Mouse (Mus musculus) neural tube, embryonic 14.5 days (tissue): ENCODE results near the gene Clic5. TPM values are rescaled to one million over a fixed set of nuclear protein-coding genes. Genes with fewer than 3 reads are reported as not detected.

Experiments used
- ATAC-seq: fragments of 200-750 bp; cut with Nextera tagmentation; 2 replicates; pipeline ENCODE4 v1.8.0; 2017; ENCODE audit warnings: low read depth, mild to moderate bottlenecking, moderate TSS enrichment, moderate library complexity
- H3K27ac ChIP-seq: fragments of 300-500 bp; sonication (generic); 2 replicates; pipeline ENCODE4 v1.5.1; 2014; ENCODE audit warnings: low read depth, mild to moderate bottlenecking, control low read depth, low read length, moderate library complexity, mixed read lengths
- H3K27me3 ChIP-seq: fragments of 300-500 bp; sonication (generic); 2 replicates; pipeline ENCODE4 v1.6.1; 2014; ENCODE audit warnings: low read length; ENCODE audit not compliant: control insufficient read depth, insufficient read depth
- H3K36me3 ChIP-seq: fragments of 300-500 bp; sonication (generic); 2 replicates; pipeline ENCODE4 v1.6.1; 2014; ENCODE audit warnings: low read length, mixed read lengths; ENCODE audit not compliant: control insufficient read depth, insufficient read depth
- H3K4me1 ChIP-seq: fragments of 300-500 bp; sonication (generic); 2 replicates; pipeline ENCODE4 v1.6.1; 2014; ENCODE audit warnings: low read length; ENCODE audit not compliant: control insufficient read depth, insufficient read depth
- H3K4me2 ChIP-seq: fragments of 300-500 bp; sonication (generic); 2 replicates; pipeline ENCODE4 v1.6.1; 2014; ENCODE audit warnings: mild to moderate bottlenecking, low read depth, low read length, control low read depth
- H3K4me3 ChIP-seq: fragments of 300-500 bp; sonication (generic); 2 replicates; pipeline ENCODE4 v1.5.1; 2014; ENCODE audit warnings: low read depth, low read length, control low read depth, mixed read lengths
- H3K9ac ChIP-seq: fragments of 300-500 bp; sonication (generic); replicated peaks from 2 replicates; pipeline ENCODE4 v1.6.1; 2014; ENCODE audit warnings: low read depth, mild to moderate bottlenecking, control low read depth, low read length, mixed read lengths
- H3K9me3 ChIP-seq: fragments of 300-500 bp; sonication (generic); 2 replicates; pipeline ENCODE4 v1.6.1; 2016; ENCODE audit warnings: low read length; ENCODE audit not compliant: control insufficient read depth
- whole genome bisulfite sequencing: fragments of 180-500 bp; shearing (Covaris S2); extraction: QIAGEN DNeasy Blood & Tissue Kit; methylation state at CpG from one replicate; pipeline ENCODE4 v1.1.7; 2014; 5-methylcytosine and 5-hydroxymethylcytosine counted together
- polyA plus RNA-seq: library from polyadenylated mRNA; unstranded; fragments of >200 nt; fragmentation: Nextera tagmentation; extraction: Ambion mirVana; gene quantifications from 2 replicates; pipeline ENCODE4 v1.2.1, GENCODE M21; 2014

The Clic5 gene
- polyA plus RNA-seq, 1 experiment from 2014 or later, result 0.35 TPM

- Histone ChIP-seq H3K9me3 (no peaks in the 10 kb centered on the region), H3K9ac (no peak overlapping the region), H3K4me2 (no peak overlapping the region), H3K36me3 (no peaks in the 10 kb centered on the region), H3K4me1 (no peaks in the 10 kb centered on the region), H3K4me3 (no peak overlapping the region), H3K27ac (no peak overlapping the region), H3K27me3 (no peaks in the 10 kb centered on the region)
- ATAC-seq, result no peak
- WGBS, result 94% methylated on average over 3 of the region's 3 CpGs
These were observed 83.0 kb downstream of the Clic5 start for GRCm38 (mm10) chr17:44271426-44271825.

- no peak overlapping the region for H3K4me3 ChIP-seq
- H3K9ac ChIP-seq, result no peak overlapping the region
- ATAC-seq, result no peak
- no peak overlapping the region for H3K27ac ChIP-seq
- H3K4me1 ChIP-seq, result no peaks in the 10 kb centered on the region
- no peaks in the 10 kb centered on the region for H3K27me3 ChIP-seq
- H3K4me2 ChIP-seq, result no peak overlapping the region
- H3K9me3 ChIP-seq, result no peaks in the 10 kb centered on the region
- H3K36me3 ChIP-seq, result no peaks in the 10 kb centered on the region
These were observed 86.4 kb downstream of the Clic5 start for GRCm38 (mm10) chr17:44274804-44275203.

- H3K4me2 ChIP-seq, result no peak overlapping the region
- no peaks in the 10 kb centered on the region for H3K4me1 ChIP-seq
- no peaks in the 10 kb centered on the region for H3K9me3 ChIP-seq
- WGBS, result 94% methylated on average over 1 of the region's 1 CpGs
- no peak overlapping the region for H3K27ac ChIP-seq
- H3K36me3 ChIP-seq, result no peaks in the 10 kb centered on the region
- no peak overlapping the region for H3K4me3 ChIP-seq
- H3K27me3 ChIP-seq, result no peaks in the 10 kb centered on the region
- H3K9ac ChIP-seq, result no peak overlapping the region
- ATAC-seq, result no peak
These were observed 99.9 kb downstream of the Clic5 start for GRCm38 (mm10) chr17:44288320-44288719.

- no peaks in the 10 kb centered on the region for H3K36me3 ChIP-seq
- no peak overlapping the region for H3K4me2 ChIP-seq
- H3K27me3 ChIP-seq, result no peaks in the 10 kb centered on the region
- no peak for ATAC-seq
- no peaks in the 10 kb centered on the region for H3K4me1 ChIP-seq
- no peaks in the 10 kb centered on the region for H3K9me3 ChIP-seq
- no peak overlapping the region for H3K9ac ChIP-seq
- 75% methylated on average over 1 of the region's 1 CpGs for WGBS
- H3K27ac ChIP-seq, result no peak overlapping the region
- H3K4me3 ChIP-seq, result no peak overlapping the region
These were observed 108.8 kb downstream of the Clic5 start for GRCm38 (mm10) chr17:44297221-44297620.

GRCm38 (mm10) chr17:44300236-44300635, 111.9 kb downstream of the Clic5 start:
- no peaks in the 10 kb centered on the region for H3K4me1 ChIP-seq
- no peaks in the 10 kb centered on the region for H3K9me3 ChIP-seq
- H3K27ac ChIP-seq, result no peak overlapping the region
- ATAC-seq, result no peak
- no peak overlapping the region for H3K4me3 ChIP-seq
- no peaks in the 10 kb centered on the region for H3K27me3 ChIP-seq
- H3K36me3 ChIP-seq, result no peaks in the 10 kb centered on the region
- H3K9ac ChIP-seq, result no peak overlapping the region
- 19% methylated on average over 5 of the region's 5 CpGs for WGBS
- no peak overlapping the region for H3K4me2 ChIP-seq

- 49% methylated on average over 4 of the region's 4 CpGs for WGBS
- no peak overlapping the region for H3K9ac ChIP-seq
- H3K4me2 ChIP-seq, result no peak overlapping the region
- no peaks in the 10 kb centered on the region for H3K9me3 ChIP-seq
- H3K4me3 ChIP-seq, result no peak overlapping the region
- no peak for ATAC-seq
- no peak overlapping the region for H3K27ac ChIP-seq
- H3K4me1 ChIP-seq, result no peaks in the 10 kb centered on the region
- no peaks in the 10 kb centered on the region for H3K36me3 ChIP-seq
- H3K27me3 ChIP-seq, result no peaks in the 10 kb centered on the region
These were observed 112.3 kb downstream of the Clic5 start for GRCm38 (mm10) chr17:44300723-44301122.

- Histone ChIP-seq H3K4me2 (no peak overlapping the region), H3K4me1 (no peaks in the 10 kb centered on the region), H3K4me3 (no peak overlapping the region), H3K27me3 (no peaks in the 10 kb centered on the region), H3K36me3 (no peaks in the 10 kb centered on the region), H3K27ac (no peak overlapping the region), H3K9ac (no peak overlapping the region), H3K9me3 (no peaks in the 10 kb centered on the region)
- WGBS, result 91% methylated on average over 17 of the region's 17 CpGs
- no peak for ATAC-seq
These were observed 112.9 kb downstream of the Clic5 start for GRCm38 (mm10) chr17:44301224-44301811.

- no peak for ATAC-seq
- Histone ChIP-seq H3K9me3 (no peaks in the 10 kb centered on the region), H3K4me1 (no peaks in the 10 kb centered on the region), H3K9ac (no peak overlapping the region), H3K4me3 (no peak overlapping the region), H3K36me3 (no peaks in the 10 kb centered on the region), H3K27me3 (no peaks in the 10 kb centered on the region), H3K27ac (no peak overlapping the region), H3K4me2 (no peak overlapping the region)
- WGBS, result 97% methylated on average over 1 of the region's 1 CpGs
These were observed 115.7 kb downstream of the Clic5 start for GRCm38 (mm10) chr17:44304076-44304475.

GRCm38 (mm10) chr17:44309914-44310622, 121.7 kb downstream of the Clic5 start:
- H3K9ac ChIP-seq, result no peak overlapping the region
- no peaks in the 10 kb centered on the region for H3K4me1 ChIP-seq
- no peak overlapping the region for H3K27ac ChIP-seq
- no peaks in the 10 kb centered on the region for H3K36me3 ChIP-seq
- H3K4me2 ChIP-seq, result no peak overlapping the region
- no peak for ATAC-seq
- no peaks in the 10 kb centered on the region for H3K9me3 ChIP-seq
- WGBS, result 86% methylated on average over 10 of the region's 10 CpGs
- H3K27me3 ChIP-seq, result no peaks in the 10 kb centered on the region
- H3K4me3 ChIP-seq, result no peak overlapping the region
